Mouse (Mus musculus) lung, embryonic 14.5 days (tissue): ENCODE results near the gene Cyp2u1. TPM values are rescaled to one million over a fixed set of nuclear protein-coding genes. Genes with fewer than 3 reads are reported as not detected.
"Not testable (repeated sequence)": the region's sequence is repeated elsewhere in the genome, so short reads cannot be mapped to it uniquely, and the experiment has no call there.

ENCODE experiments used
- ATAC-seq: fragments of 200-750 bp; cut with Nextera tagmentation; 2 replicates; pipeline ENCODE4 v1.8.0; 2017; ENCODE audit warnings: mild to moderate bottlenecking, moderate TSS enrichment, moderate library complexity; ENCODE audit not compliant: insufficient read depth
- DNase-seq: peaks from one replicate; pipeline ENCODE4 v3.0.0-alpha.2; 2015
- H3K27ac ChIP-seq: fragments of 300-500 bp; sonication (generic); 2 replicates; pipeline ENCODE4 v1.5.1; 2014; ENCODE audit warnings: low read depth, mild to moderate bottlenecking, moderate library complexity
- H3K27me3 ChIP-seq: fragments of 300-500 bp; sonication (generic); 2 replicates; pipeline ENCODE4 v1.6.1; 2014; ENCODE audit warnings: low read length, control low read depth; ENCODE audit not compliant: insufficient read depth
- H3K36me3 ChIP-seq: fragments of 300-500 bp; sonication (generic); 2 replicates; pipeline ENCODE4 v1.6.1; 2014; ENCODE audit warnings: control low read depth; ENCODE audit not compliant: insufficient read depth
- H3K4me1 ChIP-seq: fragments of 300-500 bp; sonication (generic); 2 replicates; pipeline ENCODE4 v1.6.1; 2014; ENCODE audit warnings: antibody characterized with exemption, control low read depth; ENCODE audit not compliant: insufficient read depth
- H3K4me2 ChIP-seq: fragments of 300-500 bp; sonication (generic); 2 replicates; pipeline ENCODE4 v1.6.1; 2014; ENCODE audit warnings: mild to moderate bottlenecking
- H3K4me3 ChIP-seq: fragments of 300-500 bp; sonication (generic); 2 replicates; pipeline ENCODE4 v1.5.1; 2014; ENCODE audit warnings: low read depth, low read length
- H3K9ac ChIP-seq: fragments of 300-500 bp; sonication (generic); 2 replicates; pipeline ENCODE4 v1.6.1; 2014
- H3K9me3 ChIP-seq: fragments of 300-500 bp; sonication (generic); 2 replicates; pipeline ENCODE4 v1.6.1; 2016; ENCODE audit warnings: low read depth, low read length, control low read depth
- CTCF ChIP-seq: IDR thresholded peaks from 2 replicates; pipeline ENCODE4 v1.5.1; 2016; ENCODE audit warnings: antibody characterized with exemption, low read depth
- WGBS: fragments of 180-500 bp; shearing (Covaris S2); extraction: QIAGEN DNeasy Blood & Tissue Kit; methylation state at CpG from one replicate; pipeline ENCODE4 v1.1.7; 2014; 5-methylcytosine and 5-hydroxymethylcytosine counted together
- polyA plus RNA-seq: library from polyadenylated mRNA; unstranded; fragments of >200 nt; fragmentation: Nextera tagmentation; extraction: Ambion mirVana; gene quantifications from 2 replicates; pipeline ENCODE4 v1.2.1, GENCODE M21; 2014

The Cyp2u1 gene
- polyA plus RNA-seq, 1 experiment from 2014 or later = 1.9 TPM

DNA sequence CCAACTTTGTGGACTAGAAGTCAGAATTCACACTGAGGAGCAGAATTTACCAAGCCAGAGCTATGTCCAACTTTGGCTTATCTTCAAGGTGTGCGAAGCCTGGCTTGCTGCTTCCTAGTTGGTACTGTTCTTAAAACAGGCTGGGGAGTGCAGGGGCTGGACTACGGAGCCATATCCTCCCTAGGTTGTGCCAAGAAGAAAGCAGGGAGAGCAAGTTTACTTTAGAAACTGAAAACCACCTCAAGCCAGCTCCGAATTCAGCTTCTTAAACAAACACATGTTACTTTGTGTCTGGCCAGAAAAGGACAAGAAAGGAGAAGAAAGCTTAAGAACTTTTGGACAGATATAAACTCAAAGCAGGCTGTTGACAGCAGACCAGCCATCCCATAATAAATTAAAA, 37.9 kb upstream of the Cyp2u1 start:
- no peak for TF ChIP-seq CTCF
- H3K27ac ChIP-seq = peak overlapping the region; percentile 12; the same call in 1 of the 2 replicates
- H3K9ac ChIP-seq = no peak overlapping the region
- no peaks in the 10 kb centered on the region for H3K36me3 ChIP-seq
- H3K27me3 ChIP-seq = no peaks in the 10 kb centered on the region
- H3K4me3 ChIP-seq = no peak overlapping the region
- ATAC-seq = peak; percentile 38; the same call in 1 of the 2 replicates
- 24% methylated on average over 3 of the region's 3 CpGs for WGBS
- H3K4me2 ChIP-seq = no peak overlapping the region
- no peaks in the 10 kb centered on the region for H3K9me3 ChIP-seq
- no peaks in the 10 kb centered on the region for H3K4me1 ChIP-seq
- peak; percentile 55 for DNase-seq

DNA sequence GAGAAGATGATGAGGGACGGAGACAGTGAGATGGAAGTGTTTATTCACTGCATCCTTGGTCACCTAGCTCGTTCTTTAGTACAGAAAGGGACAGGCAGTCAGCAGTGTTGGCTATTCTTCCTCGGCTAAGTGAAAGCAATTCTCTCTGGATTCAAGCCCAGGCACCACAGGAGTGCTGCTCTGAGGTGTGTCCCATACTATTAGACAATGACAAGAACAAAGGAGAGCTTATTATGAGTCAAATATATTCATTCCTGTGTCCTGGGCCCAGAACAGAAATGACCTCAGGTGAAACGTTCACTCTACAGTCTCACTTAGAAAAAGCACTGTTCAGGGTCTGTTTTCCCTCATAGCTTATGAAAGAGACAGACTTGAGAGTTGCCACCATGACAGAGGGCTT, 36.3 kb upstream of the Cyp2u1 start:
- Histone ChIP-seq H3K9me3 (no peaks in the 10 kb centered on the region), H3K36me3 (no peaks in the 10 kb centered on the region), H3K4me1 (no peaks in the 10 kb centered on the region), H3K27ac (no peak overlapping the region), H3K4me2 (no peak overlapping the region), H3K4me3 (no peak overlapping the region), H3K27me3 (no peaks in the 10 kb centered on the region), H3K9ac (no peak overlapping the region)
- 75% methylated on average over 4 of the region's 4 CpGs for WGBS
- DNase-seq (no peak), ATAC-seq (no peak)
- no peak for TF ChIP-seq CTCF

DNA sequence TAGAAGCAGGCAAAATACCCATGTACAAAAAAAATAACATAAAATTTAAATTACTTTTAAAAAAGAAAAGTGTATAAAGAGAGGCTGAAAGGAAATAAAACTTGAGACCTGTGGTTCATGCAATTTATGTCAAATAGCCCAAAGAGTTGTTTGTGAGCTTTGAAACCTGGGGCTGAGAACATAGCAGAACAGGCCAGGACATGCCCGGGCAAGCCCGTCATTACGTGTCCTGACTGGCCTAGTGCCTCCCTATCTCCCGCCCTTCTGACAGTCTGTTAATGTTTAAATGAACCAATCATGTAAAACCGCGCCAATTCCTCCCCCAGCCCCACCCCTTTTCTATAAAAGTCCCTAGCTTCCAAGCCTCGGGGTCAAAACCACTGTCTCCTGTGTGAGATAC, 34.7 kb upstream of the Cyp2u1 start:
- H3K27me3 ChIP-seq, H3K36me3 ChIP-seq, H3K4me2 ChIP-seq, H3K4me3 ChIP-seq, H3K9ac ChIP-seq, DNase-seq, H3K4me1 ChIP-seq, H3K9me3 ChIP-seq, ATAC-seq, H3K27ac ChIP-seq: not testable (repeated sequence)
- WGBS = 93% methylated on average over 7 of the region's 7 CpGs

DNA sequence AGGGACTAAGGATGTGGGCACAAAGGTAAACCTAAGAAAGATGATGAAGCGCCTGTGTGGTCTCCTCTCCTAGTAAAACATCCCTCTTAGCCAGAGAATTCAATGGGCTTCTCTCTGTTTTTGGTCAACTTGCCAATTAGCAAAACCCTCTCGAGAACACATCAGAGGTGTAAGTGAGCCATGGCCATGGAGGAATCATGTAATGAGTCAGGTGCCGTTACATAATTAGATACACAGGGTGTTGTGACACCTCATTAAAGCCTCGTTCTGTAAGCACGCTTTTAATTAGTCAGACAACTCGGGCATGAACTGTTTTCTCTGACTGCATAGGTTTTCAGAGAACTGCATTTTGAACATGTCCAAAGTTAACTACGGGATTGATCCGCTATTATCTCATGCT, 33.6 kb upstream of the Cyp2u1 start:
- ATAC-seq = no peak
- Histone ChIP-seq H3K4me2 (no peak overlapping the region), H3K4me3 (no peak overlapping the region), H3K27ac (no peak overlapping the region), H3K9me3 (no peaks in the 10 kb centered on the region), H3K9ac (no peak overlapping the region), H3K36me3 (no peaks in the 10 kb centered on the region), H3K27me3 (no peaks in the 10 kb centered on the region), H3K4me1 (peaks cover 4% of the 10 kb centered on the region; the same call in 1 of the 2 replicates)
- no peak for TF ChIP-seq CTCF
- 75% methylated on average over 8 of the region's 8 CpGs for WGBS
- no peak for DNase-seq

DNA sequence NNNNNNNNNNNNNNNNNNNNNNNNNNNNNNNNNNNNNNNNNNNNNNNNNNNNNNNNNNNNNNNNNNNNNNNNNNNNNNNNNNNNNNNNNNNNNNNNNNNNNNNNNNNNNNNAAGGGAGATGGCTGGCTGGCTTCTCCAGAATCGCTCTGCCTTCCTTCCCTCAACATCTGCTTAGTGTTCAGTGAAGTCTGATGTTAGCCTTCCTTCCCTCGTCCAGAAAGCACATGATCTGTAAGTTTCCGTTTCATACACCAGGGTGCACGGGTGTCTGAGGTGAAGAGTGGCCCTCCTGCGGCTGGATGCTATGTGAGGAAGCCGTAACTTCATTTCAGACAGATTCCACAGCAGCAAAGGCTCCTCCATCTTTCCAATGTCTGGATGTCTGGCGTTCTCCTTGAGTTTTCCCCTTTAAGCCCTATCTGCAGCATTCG, 32.1 kb upstream of the Cyp2u1 start:
- Histone ChIP-seq H3K27me3 (no peaks in the 10 kb centered on the region), H3K9ac (no peak overlapping the region), H3K4me2 (peak overlapping the region; percentile 50), H3K4me3 (no peak overlapping the region), H3K4me1 (peaks cover 4% of the 10 kb centered on the region; the same call in 1 of the 2 replicates), H3K9me3 (no peaks in the 10 kb centered on the region), H3K36me3 (no peaks in the 10 kb centered on the region), H3K27ac (no peak overlapping the region)
- no peak for ATAC-seq
- TF ChIP-seq CTCF = no peak
- WGBS = 59% methylated on average over 8 of the region's 8 CpGs
- DNase-seq = no peak

DNA sequence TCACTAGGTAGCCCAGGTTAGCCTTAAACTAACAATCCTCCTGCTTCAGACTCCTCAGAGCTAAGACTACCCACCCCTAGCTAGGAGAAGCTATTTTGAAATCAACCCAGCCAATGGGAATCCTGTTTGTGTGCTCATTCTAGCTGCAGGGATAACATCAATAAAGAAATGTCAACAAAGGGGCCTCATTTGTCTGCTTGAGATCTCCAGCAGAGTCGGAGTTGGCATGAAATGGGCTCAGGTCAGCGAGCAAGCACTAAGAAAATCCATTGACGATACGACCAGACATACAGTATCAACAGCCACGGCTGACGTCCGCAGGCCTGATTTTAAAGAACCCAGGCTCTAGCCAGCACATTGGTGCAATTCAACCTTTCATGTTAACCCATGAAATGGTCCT, 24.2 kb upstream of the Cyp2u1 start:
- Histone ChIP-seq H3K4me1 (no peaks in the 10 kb centered on the region), H3K9ac (no peak overlapping the region), H3K27ac (no peak overlapping the region), H3K9me3 (no peaks in the 10 kb centered on the region), H3K4me2 (no peak overlapping the region), H3K36me3 (no peaks in the 10 kb centered on the region), H3K27me3 (no peaks in the 10 kb centered on the region), H3K4me3 (no peak overlapping the region)
- 47% methylated on average over 7 of the region's 7 CpGs for WGBS
- ATAC-seq = no peak
- no peak for DNase-seq
- TF ChIP-seq CTCF = no peak

DNA sequence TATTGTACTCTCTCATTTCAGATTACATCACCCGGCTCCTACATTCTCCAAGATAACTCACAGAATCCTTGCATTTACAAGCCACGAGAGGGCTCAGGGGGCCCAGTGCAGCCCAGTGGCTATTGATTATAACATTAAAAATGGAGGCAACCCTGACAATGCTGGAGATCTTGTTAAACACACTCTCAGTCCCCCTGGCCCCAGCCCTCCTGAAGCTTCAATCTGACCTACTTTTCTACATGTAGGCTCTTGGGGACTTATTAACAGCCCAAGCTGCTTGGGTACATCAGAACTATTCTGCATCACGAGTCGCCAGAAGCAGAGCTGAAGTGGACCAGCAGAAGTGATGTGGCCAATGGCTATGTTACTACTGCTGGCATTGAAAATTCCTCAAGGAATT, 23.6 kb upstream of the Cyp2u1 start:
- no peak overlapping the region for H3K27ac ChIP-seq
- no peak for DNase-seq
- no peak overlapping the region for H3K9ac ChIP-seq
- no peak for TF ChIP-seq CTCF
- H3K4me3 ChIP-seq = no peak overlapping the region
- no peaks in the 10 kb centered on the region for H3K36me3 ChIP-seq
- H3K4me2 ChIP-seq = no peak overlapping the region
- no peaks in the 10 kb centered on the region for H3K27me3 ChIP-seq
- no peak for ATAC-seq
- 83% methylated on average over 4 of the region's 4 CpGs for WGBS
- H3K4me1 ChIP-seq = no peaks in the 10 kb centered on the region
- no peaks in the 10 kb centered on the region for H3K9me3 ChIP-seq

DNA sequence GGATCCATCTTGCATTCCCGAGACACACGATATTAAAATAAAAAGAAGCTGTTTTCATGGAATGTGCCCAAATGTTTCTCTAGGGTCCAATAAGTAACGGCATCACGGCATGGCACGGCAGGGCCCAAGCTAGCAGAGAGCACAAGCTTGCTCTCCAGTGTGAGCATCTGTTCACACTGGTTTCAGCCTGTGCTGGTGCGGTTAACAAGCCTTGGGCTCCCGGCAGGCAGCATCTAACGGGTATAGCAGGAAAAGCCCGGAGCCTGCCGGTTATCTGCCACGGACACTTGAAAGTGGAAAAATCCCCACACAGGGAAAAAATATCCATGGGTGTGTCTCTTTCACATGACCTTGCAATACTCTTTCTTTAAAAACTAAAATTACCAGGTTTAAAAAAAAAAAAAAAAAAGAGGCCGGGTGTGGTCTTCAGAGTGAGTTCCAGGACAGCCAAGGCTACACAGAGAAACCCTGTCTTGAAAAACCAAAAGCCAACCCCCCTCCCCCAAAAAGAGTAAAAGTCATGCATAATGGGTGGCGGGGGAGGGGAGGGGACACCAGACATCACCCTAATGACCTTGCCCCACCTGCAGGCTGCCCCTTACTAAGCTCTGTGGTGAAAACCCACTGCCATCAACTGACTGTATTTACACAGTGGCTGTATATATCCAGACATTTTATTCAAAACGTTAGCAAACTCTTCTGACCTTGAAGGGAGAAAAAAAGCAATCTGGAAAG, 19.2 kb upstream of the Cyp2u1 start:
- TF ChIP-seq CTCF = no peak
- Histone ChIP-seq H3K9me3 (no peaks in the 10 kb centered on the region), H3K4me2 (no peak overlapping the region), H3K9ac (no peak overlapping the region), H3K27ac (no peak overlapping the region), H3K27me3 (no peaks in the 10 kb centered on the region), H3K36me3 (no peaks in the 10 kb centered on the region), H3K4me1 (no peaks in the 10 kb centered on the region), H3K4me3 (no peak overlapping the region)
- DNase-seq (no peak), ATAC-seq (no peak)
- WGBS = 69% methylated on average over 14 of the region's 14 CpGs
